Mouse (Mus musculus) spleen, adult 2 months (tissue): Measurements from ENCODE around the gene Ispd.

Experiments
- CTCF ChIP-seq: fragments of 200-500 bp; IDR thresholded peaks from 2 replicates; pipeline ENCODE4 v1.5.1; 2011; ENCODE audit warnings: mild to moderate bottlenecking, inconsistent platforms; ENCODE audit not compliant: insufficient read depth, insufficient read length, insufficient replicate concordance; ENCODE audit errors: extremely low read depth
- POLR2A ChIP-seq: fragments of 200-500 bp; IDR thresholded peaks from 2 replicates; pipeline ENCODE4 v1.6.1; 2011; ENCODE audit warnings: low read depth, low read length, inconsistent platforms

GRCm38 (mm10) chr12:36476476-36476875 lies 95.2 kb downstream of the Ispd start:
- TF ChIP-seq CTCF = no peak
- TF ChIP-seq POLR2A = no peak
